Mouse (Mus musculus) liver, postnatal 0 days (tissue): ENCODE data around the gene Efnb2.

ENCODE experiments used
- CTCF ChIP-seq: sonication (generic); IDR thresholded peaks from 2 replicates; pipeline ENCODE4 v1.5.1; 2016; ENCODE audit warnings: antibody characterized with exemption, low read depth
- EP300 ChIP-seq: IDR thresholded peaks from 2 replicates; pipeline ENCODE4 v1.6.1; 2016; ENCODE audit warnings: antibody characterized with exemption, low read depth, mild to moderate bottlenecking

DNA sequence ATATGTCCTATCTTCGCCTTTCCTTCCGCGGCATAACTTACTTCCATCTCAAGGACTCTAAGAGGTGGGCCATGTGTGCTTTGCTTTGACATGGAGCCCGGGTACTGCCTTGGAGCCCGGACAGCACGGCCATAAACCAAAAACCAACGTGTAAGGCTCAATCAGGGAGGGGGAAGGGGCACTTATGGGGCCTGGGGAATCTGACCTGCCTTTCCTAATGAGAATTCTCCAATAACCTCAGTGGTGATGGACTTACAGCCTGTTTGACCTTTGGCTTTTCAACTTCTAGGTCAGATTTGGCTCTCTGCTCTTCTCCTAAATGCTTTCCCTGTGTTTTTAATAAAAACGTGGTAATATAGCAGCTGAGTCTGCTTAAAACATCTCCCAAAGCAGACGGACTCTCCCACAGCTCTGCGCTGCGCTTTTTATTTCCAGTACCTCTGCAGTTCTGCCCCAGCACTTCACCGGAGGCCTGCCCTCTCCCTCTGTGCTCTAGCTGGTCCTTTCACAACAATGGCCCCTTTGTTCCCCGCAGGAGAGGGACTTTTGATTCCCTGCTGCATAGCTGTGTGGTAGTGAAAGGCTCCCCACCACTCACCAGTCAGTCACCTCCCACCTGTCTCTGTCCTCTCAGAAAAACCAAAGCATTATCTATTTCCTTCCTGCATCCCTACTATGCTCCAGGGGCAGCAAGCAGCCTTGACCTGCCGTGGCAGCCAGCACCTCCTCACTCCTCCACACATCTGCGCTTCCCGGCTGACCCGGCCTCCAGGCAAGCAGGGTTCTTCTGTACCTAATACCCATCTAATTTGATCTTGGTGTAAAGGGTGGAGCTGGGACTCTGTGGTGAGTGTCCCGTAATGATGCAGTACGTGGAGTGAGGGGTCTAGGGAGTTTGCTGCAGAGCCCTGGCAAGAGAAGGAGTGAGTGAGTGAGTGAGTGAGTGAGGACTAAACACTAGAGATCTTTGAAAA is 41.5 kb downstream of the Efnb2 start:
- TF ChIP-seq CTCF (no peak), EP300 (no peak)
